In genomic region chr9:44836439-44836838, GRCm38 (mm10) we compare ENCODE assay signal across 8 mouse cellular contexts. TPM values are rescaled to one million over a fixed set of nuclear protein-coding genes. Genes with fewer than 3 reads are reported as not detected.
DNase-seq lines count a peak whose midpoint lies in the region; ATAC-seq and TF ChIP-seq lines count a peak whose summit lies in the region.

No protein-coding gene starts in this region.

- no peaks in the 10 kb centered on the region for H3K27me3 ChIP-seq in E14TG2a.4 (ENCODE audit: insufficient read depth, low read length)
- no peaks in the 10 kb centered on the region for H3K27me3 ChIP-seq in lung, embryonic 16.5 days (ENCODE audit: control insufficient read depth, insufficient read depth, low read depth, low read length)

- H3K9ac ChIP-seq in lung, embryonic 16.5 days (ENCODE audit: low read length): no peak overlapping the region

- no peak overlapping the region for H3K27ac ChIP-seq in lung, embryonic 16.5 days (ENCODE audit: low read length)

- peak; percentile 45; the same call in 1 of the 2 replicates for ATAC-seq in lung, embryonic 16.5 days (ENCODE audit: low read depth)

- no peak overlapping the region for H3K4me3 ChIP-seq in E14TG2a.4 (replicated peaks; ENCODE audit: low read length)
- H3K4me3 ChIP-seq in lung, embryonic 16.5 days (ENCODE audit: low read length): no peak overlapping the region

- no peaks in the 10 kb centered on the region for H3K9me3 ChIP-seq in E14TG2a.4 (ENCODE audit: low read length)
- H3K9me3 ChIP-seq in lung, embryonic 16.5 days (ENCODE audit: control insufficient read depth, low read length): no peaks in the 10 kb centered on the region

- peak; percentile 72 for TF ChIP-seq CTCF in E14TG2a.4 (conservative IDR thresholded peaks at IDR 0.05; ENCODE audit: low read length)

- H3K4me1 ChIP-seq in E14TG2a.4 (replicated peaks; ENCODE audit: low read depth, low read length): 0 out of 2 replicates have a peak, but pooled peaks cover 2% of the 10 kb centered on the region
- H3K4me1 ChIP-seq in lung, embryonic 16.5 days (replicated peaks; ENCODE audit: control insufficient read depth, insufficient read depth, low read length): no peaks in the 10 kb centered on the region

- H3K4me2 ChIP-seq in lung, embryonic 16.5 days (ENCODE audit: low read depth, low read length): no peak overlapping the region

- 42% methylated on average over 7 of the region's 7 CpGs for WGBS in large intestine, adult 2 months
- WGBS in lung, embryonic 16.5 days: 51% methylated on average over 7 of the region's 7 CpGs

- DNase-seq in 3T3-L1 (ENCODE audit: low read depth, low spot score): peak; percentile 85
- DNase-seq in c-Kit-positive CD71-positive TER-119-negative erythroid progenitor cells, embryonic 14.5 days (ENCODE audit: low read depth): peak; percentile 54
- DNase-seq in frontal cortex, postnatal 25 days (ENCODE audit: low spot score in 2 of 2): peak; percentile 28 to 54
- peak; percentile 33 for DNase-seq in large intestine, adult 2 months (ENCODE audit: low read depth, low spot score)
- DNase-seq in right cerebral cortex, postnatal 4 days: peak; percentile 84
- peak; percentile 47 for DNase-seq in yolk sac, embryonic 10.5 days (ENCODE audit: low spot score)

- H3K36me3 ChIP-seq in E14TG2a.4 (ENCODE audit: insufficient read depth, low read length): peaks cover 88% of the 10 kb centered on the region
- H3K36me3 ChIP-seq in lung, embryonic 16.5 days (ENCODE audit: control insufficient read depth, insufficient read depth, low read length): peaks cover 51% of the 10 kb centered on the region

RNA-seq across cellular contexts. Expression of gene Ttc36, which starts 33.6 kb away (rescaled TPM):
- polyA plus RNA-seq in large intestine, adult 2 months (2012; rRNA removed): 6.9 and 11.8 TPM in 2 replicates
- polyA plus RNA-seq in lung, embryonic 16.5 days (2015; fragmentation: Nextera tagmentation; extraction: Ambion mirVana): 0.84 and 3.5 TPM in 2 replicates

RNA-seq across cellular contexts. Expression of gene Tmem25, which starts 37.3 kb away (rescaled TPM):
- 8.2 TPM in 2 replicates for polyA plus RNA-seq in large intestine, adult 2 months (2012; rRNA removed)
- 0.89 and 1.2 TPM in 2 replicates for polyA plus RNA-seq in lung, embryonic 16.5 days (2015; fragmentation: Nextera tagmentation; extraction: Ambion mirVana)

RNA-seq across cellular contexts. Expression of gene Kmt2a, which starts 44.7 kb away (rescaled TPM):
- 4.9 and 13.6 TPM in 2 replicates for polyA plus RNA-seq in large intestine, adult 2 months (2012; rRNA removed)
- polyA plus RNA-seq in lung, embryonic 16.5 days (2015; fragmentation: Nextera tagmentation; extraction: Ambion mirVana): 8.1 and 11.7 TPM in 2 replicates

Comparison
In these comparisons a context has a peak if more than half of its experiments do, and no peak if none do; other contexts are left out.
1. DNase-seq: peak in every context shown above with its lines; median percentile 85 in 3T3-L1; 84 in right cerebral cortex, postnatal 4 days; 54 in c-Kit-positive CD71-positive TER-119-negative erythroid progenitor cells, embryonic 14.5 days; 47 in yolk sac, embryonic 10.5 days; 41 in frontal cortex, postnatal 25 days; 33 in large intestine, adult 2 months.